Mouse (Mus musculus) kidney, adult 2 months (tissue): ENCODE data around the gene Lrrc10b.

Experiments used
- CTCF ChIP-seq: fragments of 200-500 bp; conservative IDR thresholded peaks from 2 replicates; pipeline ENCODE4 v1.5.1; 2011; ENCODE audit warnings: low read depth, mild to moderate bottlenecking, control low read depth, low read length, moderate library complexity, mixed read lengths; ENCODE audit not compliant: insufficient read depth, insufficient read length
- POLR2A ChIP-seq: fragments of 200-500 bp; IDR thresholded peaks from one replicate; pipeline ENCODE4 v1.6.1; 2011; ENCODE audit warnings: low read depth, low read length, control low read depth

DNA sequence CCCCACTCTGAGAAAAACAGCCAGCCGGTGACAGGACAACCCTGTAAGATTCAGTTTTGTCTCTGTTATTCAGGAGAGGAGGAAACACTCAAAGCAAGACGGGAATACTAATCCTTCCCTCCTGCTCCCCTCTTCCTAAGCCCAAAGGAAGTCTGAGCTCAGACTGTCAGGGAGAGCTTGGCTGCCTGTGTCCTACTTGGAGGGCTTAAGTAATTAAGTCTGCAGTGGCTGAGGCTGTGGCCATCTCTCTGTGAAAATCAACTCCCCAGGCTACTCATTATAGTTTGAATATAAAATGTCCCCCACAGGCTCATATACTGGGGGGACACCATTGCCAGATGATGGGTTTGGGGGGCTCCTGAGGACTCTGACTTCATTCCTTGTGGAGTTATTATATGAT lies 39.7 kb upstream of the Lrrc10b start:
- TF ChIP-seq CTCF (no peak), POLR2A (no peak)
